Mouse (Mus musculus): ENCODE data around the gene Paqr8. TPM values are rescaled to one million over a fixed set of nuclear protein-coding genes. Genes with fewer than 3 reads are reported as not detected.

Gene Paqr8
- 100 to 1,000 TPM in 1 of 2 experiments, 10 to 100 TPM in 1; 93.1 to 132 TPM for total RNA-seq (2021)
- long read RNA-seq, full-length matches to known transcripts: 8 of 66 reads
- long read RNA-seq, partial matches to known transcripts: 10 of 66 reads
- long read RNA-seq, other reads (novel, unspliced or antisense): 48 of 66 reads

DNA sequence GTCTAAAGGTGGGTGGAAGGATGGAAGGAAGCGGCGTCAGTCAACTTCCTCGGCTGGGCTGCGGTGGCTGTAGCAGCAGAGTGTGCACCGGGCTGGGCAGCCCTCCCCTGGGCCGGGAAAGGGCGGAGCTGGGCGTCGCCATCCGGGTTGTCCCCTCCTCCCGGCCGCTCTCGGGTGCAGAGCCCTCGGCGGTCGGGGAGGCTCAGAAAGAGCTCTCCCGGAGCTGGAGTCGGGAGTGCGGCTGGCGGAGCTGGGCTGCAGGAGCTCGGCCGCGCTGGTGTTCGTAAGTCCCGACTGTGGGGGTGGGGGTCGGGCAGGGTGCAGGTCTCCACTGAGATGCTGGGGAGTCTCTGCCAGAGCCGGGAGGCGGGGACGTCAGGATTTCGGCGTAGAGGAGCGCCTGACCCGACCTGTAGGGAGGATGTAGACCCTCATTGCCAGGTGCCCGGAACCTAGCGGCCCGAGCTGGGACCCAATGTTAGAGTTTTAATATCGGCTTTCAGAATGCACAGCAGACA is at the start of gene Paqr8:
Paqr8 (plus strand) TSS at position 203 of the 518 bp plus-strand sequence.
- DNase-seq (ENCODE audit: low spot score in 2 of 2): peak; percentile 83 to 88

GRCm38 (mm10) chr1:20856924-20857902 is 33.2 kb upstream of the Paqr8 start:
- no peak for DNase-seq (ENCODE audit: low spot score in 2 of 2)

DNA sequence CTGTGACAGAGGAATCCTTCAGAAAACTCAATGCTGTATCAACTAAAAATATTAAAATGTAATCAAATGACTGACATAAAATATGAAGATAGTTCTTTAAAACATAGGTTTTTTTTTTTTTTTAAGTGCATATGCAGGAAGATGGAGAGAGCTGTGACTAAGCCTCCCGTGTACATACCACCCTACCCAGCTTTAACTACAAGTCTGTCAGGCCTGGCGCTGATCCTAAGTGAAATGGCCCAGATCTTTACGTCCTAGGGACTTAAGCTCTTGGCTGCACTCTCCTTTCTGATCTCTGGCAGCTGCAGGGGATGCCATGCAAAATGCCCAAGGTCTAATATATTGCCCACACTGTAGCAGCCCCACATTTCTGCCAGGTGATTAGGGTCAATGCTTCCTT is 29.6 kb upstream of the Paqr8 start:
- no peak for DNase-seq (ENCODE audit: low spot score in 2 of 2)

DNA sequence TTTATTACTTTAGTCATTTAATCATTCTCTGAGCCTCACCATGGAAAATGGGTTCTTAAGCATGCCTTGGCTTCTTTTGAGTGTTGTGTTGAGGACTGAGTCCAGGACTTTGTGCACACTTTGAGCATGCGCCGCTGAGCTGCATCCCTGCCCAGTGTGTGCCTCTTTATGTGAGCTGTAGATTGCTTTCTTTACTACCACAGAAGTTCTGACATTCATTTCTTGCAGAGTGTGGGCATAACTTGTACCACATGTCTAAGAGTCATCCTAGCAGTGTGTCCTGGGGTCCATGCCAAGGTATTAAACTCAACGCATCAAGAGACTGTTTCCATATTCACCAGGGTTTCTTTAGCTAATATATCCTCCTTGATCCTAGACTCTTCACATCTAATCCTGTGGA is 28.5 kb upstream of the Paqr8 start:
- DNase-seq (ENCODE audit: low spot score in 2 of 2): no peak

DNA sequence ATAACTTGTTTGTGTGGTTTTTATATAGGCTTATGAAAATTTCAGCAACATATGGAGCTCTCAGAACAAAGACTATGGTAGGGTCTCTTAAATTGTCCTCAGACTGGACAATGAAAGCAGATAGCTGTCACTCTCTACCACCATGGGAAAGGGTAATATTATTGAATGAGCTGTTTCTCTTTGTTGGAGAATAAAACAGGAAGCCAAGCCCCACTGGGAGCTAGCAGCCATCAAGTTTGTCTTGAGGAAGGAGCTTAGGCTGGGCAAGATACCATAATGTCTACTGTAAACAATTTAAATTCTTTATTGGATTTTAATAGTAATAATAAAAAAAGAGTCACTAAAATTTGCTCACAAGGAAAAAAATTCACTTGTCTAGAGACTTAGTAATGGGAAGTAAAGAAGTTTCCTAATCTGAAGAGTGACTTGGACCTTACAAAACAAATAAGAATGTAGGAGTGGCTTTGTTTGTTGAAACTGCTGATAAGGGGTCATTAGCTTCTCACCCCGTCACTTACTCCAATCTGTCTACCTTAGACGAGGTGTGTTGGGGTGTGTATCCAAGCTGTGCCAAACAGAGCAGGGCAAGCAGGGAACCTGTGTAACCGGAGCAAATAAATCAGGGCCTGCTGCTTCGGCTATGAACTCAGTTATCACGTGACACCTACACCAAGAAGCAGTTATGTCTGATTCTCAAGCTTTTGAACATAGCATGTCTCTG is 26.8 kb upstream of the Paqr8 start:
- DNase-seq (ENCODE audit: low spot score in 2 of 2): no peak

GRCm38 (mm10) chr1:20867241-20867902 is 23.0 kb upstream of the Paqr8 start:
- DNase-seq (ENCODE audit: low spot score in 2 of 2): peak in 1 of 2 experiments; percentile 17

GRCm38 (mm10) chr1:20868036-20868435 is 22.4 kb upstream of the Paqr8 start:
- no peak for DNase-seq (ENCODE audit: low spot score in 2 of 2)

DNA sequence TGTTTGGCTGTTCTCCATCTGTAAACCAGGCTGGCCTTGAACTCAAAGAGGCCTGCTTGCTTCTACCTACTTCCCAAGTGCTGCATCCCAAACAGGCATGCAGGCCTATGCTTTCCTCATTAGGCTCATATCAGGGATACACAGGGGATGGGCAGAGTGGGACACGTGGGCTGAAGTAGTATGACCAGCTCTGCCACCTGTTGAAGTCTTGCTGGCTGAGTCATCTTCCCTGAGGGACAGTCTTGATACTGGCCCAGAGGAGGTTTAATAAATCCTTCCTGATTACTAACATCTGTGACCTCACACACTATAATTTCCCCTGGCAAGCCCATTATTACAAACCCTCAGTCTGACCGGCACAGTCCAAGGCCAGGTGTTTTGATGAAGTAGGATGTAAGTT is 19.5 kb upstream of the Paqr8 start:
- DNase-seq (ENCODE audit: low spot score in 2 of 2): no peak

DNA sequence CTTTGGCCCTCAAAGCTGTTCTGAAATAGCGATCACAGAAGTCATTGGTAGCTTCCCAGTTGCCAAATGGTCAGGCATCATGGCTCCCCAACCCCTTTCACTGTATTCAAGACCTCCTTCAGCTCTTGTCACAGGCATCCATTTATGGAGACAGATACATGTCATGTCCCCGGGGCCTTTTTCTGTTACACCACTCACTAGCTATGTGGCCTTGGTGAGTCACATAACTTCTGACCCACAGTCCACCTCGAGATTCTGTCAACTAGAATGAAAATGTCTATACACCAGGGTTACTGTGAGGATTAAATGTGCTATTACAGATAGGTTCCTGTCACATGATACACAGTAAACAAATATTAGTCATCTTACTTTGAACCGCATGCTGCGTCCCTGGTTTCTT is 17.9 kb upstream of the Paqr8 start:
- no peak for DNase-seq (ENCODE audit: low spot score in 2 of 2)

- no peak for DNase-seq (ENCODE audit: low spot score in 2 of 2)
These were observed 16.3 kb upstream of the Paqr8 start for GRCm38 (mm10) chr1:20874061-20874460.

DNA sequence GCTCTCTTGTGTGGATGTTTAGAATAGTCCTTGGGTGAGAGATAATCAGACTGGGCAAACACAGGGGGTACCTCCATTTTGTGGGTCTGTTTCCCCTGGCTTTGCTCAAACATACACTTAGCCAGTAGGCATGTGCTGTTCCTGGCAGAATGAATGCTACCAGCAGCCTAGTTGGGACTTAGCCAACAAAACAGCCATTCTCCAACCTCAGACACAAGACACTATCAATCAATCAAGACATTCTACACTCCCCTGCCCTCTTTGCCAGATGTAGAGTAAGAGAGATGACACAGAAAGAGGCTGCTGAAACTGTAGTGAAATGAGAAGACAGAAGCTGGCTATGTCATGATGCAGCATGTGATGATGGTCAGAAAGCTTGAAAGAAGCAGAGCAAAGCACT is 13.1 kb upstream of the Paqr8 start:
- no peak for DNase-seq (ENCODE audit: low spot score in 2 of 2)

DNA sequence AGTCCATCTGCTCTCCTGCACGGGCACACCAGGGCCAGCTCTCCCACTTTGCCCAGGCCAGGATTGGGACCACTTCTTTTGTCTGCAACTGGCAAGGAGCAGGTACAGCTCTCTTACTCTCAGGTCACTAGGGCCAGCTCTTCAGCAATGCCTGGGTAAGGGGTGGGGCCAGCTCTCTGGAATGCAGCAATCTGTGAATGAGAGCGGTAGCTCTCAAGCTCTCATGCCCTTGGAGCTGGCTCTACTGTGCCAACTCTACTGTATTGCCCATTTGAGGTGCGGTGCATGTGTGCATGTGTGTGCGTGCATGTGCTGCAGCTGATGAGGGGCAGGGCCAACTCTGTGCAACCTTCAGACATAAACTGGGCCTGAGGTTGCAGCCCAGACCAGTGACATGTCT is 11.0 kb upstream of the Paqr8 start:
- DNase-seq (ENCODE audit: low spot score in 2 of 2): no peak

DNA sequence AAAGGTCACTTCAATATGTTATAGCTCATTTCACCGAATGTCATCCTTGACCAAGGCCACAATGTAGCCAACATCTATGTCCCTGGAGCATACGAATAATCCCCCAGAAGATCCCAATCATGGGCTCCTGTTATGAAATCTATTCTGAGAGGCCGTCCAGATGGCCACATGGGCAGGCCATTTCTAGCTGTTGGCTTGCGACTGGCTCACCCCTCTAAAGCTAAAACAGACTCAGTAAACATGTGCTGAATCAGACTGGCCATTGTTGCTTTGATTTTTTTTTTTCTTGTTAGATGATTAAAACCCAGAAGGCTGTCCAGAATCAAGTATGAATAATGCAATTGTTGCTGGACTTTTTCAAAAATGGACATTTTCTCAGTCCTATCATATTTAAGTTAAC is 7.3 kb upstream of the Paqr8 start:
- no peak for DNase-seq (ENCODE audit: low spot score in 2 of 2)

DNA sequence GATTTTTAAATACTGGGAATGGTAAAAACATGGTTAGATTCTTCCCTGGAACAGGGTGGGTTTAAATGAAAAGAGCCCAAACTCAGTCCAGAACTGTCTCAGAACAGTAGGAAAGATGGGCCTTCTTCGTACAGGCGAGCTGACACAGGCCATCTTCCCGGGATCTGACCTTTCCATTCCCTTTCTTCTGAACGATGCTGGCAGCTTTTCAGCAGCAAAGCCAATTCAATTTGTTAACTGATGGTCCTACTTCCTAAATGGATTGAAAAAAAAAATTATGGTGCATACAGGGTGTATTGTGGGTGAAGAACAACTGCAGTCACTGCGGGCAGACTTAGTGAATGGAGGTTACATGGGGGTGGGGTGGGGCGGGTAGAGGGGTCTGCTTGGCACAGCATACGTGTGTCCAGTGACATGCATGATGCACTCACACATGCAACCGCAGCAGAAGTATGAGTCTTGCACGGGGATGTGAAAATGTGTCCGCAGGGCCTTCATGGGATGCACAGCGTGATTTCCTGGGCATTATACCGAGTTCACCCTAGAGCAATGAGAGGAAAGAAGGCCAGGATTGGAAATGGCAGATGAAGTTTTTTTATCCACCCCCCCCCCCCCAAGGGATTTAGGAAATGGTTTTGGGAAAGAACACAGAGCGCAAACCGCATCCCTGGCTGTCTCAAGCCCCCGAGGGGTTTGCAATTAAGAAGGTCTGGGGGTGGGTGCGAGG is 566 bp upstream of the Paqr8 start:
- no peak for DNase-seq (ENCODE audit: low spot score in 2 of 2)

- DNase-seq (ENCODE audit: low spot score in 2 of 2): peak; percentile 77 to 83
These were observed 564 bp downstream of the Paqr8 start for GRCm38 (mm10) chr1:20890941-20891399.

DNA sequence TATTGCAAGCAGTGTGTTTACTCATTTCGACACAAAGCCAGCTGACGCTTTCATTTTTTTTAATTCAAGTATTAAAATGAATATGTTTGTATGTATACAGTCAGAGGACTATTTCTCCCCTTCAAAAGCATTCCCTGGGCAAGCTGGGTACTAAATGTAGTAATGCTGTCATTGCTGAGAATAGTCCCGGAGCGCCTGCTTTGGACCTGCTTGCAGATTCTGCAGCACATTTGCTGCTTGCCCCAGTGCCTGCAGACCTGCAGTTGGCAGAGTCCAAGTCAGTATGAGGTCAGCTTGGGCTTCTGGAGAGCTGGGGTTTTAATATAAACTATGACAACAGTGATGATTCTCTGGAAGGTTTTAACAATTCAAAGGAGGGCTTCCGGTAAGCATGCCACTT is 2.7 kb downstream of the Paqr8 start:
- DNase-seq (ENCODE audit: low spot score in 2 of 2): no peak

DNA sequence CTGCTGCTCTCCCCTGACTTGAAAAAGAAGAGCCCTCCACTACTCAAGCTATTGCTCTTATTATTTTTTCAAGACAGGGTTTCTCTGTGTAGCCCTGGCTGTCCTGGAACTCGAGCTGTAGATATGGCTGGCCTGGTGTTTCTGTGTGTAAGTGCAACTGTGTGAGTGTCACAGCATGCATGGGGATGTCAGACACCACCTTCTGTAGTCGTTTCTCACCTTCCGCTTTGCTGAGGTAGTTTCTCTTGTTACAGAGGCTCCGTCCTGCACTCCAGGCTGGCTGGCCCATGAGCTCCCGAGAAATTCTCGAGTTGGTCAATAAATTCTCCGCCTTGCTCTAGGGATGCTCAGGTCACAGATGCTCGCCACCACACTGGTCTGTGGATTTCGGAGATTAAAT is 8.0 kb downstream of the Paqr8 start:
- no peak for DNase-seq (ENCODE audit: low spot score in 2 of 2)

DNA sequence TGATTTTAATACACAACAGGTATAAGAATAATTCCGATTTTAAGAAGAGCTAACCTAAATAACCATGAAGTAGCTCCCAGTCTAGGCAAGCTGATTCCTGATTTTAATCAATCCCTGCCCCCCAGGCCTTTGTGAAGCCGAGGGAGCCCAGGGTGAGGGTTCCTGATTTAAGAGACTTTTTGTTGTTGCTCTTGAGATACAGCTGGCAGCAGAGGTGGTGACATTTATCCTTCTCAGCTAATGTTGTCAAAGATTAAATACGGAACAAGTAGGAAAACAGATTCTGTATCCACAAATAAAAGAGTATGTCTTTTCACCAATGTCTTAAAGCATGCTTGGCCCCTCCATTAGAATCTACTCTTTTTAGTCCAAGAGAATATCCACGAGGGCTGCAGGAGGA is 9.9 kb downstream of the Paqr8 start:
- DNase-seq (ENCODE audit: low spot score in 2 of 2): no peak

DNA sequence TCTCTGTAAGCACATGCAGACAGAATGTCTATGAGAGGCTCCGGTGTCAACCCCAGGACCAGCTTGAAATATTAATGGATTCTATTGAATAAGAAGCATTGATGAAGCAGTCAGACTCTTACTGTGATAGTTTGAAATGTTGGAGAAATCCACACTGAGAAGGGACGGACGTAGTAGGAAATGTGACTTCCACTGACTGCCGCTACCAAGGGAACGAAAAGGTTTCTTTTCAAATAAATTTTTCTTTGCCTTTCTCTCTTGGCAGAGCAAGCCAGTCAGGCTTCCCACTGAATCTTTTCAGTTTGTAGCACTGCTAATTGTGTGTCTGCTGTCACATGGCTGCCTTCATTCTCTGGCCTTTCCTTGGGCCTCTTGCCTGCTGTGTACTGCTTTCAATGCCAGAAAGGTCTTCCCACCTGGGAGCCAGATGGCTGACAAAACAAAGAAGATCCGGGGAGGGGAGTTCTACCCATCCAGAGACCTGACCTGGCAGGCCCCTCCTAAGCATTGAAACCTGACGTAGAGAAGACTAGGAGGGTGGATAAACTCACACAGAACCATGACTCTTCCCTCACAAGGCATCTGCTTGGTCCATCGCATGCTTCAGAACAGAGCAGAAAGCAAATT is 15.2 kb downstream of the Paqr8 start:
- peak; percentile 67 to 73 for DNase-seq (ENCODE audit: low spot score in 2 of 2)

GRCm38 (mm10) chr1:20906128-20906515 is 15.7 kb downstream of the Paqr8 start:
- DNase-seq (ENCODE audit: low spot score in 2 of 2): peak; percentile 78 to 82

All from layer of hippocampus, postnatal 10 days (tissue).